Mouse (Mus musculus) thymus, adult 18-20 months (tissue): Measurements from ENCODE around the gene Psme4.
"Not testable (repeated sequence)": the region's sequence is repeated elsewhere in the genome, so short reads cannot be mapped to it uniquely, and the experiment has no call there.

Source experiments
- DNase-seq, 2 experiments: peaks; one replicate each; pipeline ENCODE4 v3.0.0; 2022; ENCODE audit warnings: mixed read lengths in 2 of 2

The Psme4 gene

GRCm38 (mm10) chr11:30771267-30771903, at the start of gene Psme4:
Gene Psme4 (plus strand): TSS chr11:30771726.
- DNase-seq, result peak; percentile 87 to 88

GRCm38 (mm10) chr11:30723438-30723837, 48.1 kb upstream of the Psme4 start:
- DNase-seq, result no peak

- DNase-seq, result no peak
These were observed 40.8 kb upstream of the Psme4 start for GRCm38 (mm10) chr11:30730721-30731120.

GRCm38 (mm10) chr11:30733376-30733775, 38.1 kb upstream of the Psme4 start:
- no peak for DNase-seq

- no peak for DNase-seq
These were observed 27.5 kb upstream of the Psme4 start for GRCm38 (mm10) chr11:30743991-30744390.

- DNase-seq, result no peak
These were observed 22.6 kb upstream of the Psme4 start for GRCm38 (mm10) chr11:30748938-30749337.

GRCm38 (mm10) chr11:30749587-30749986, 21.9 kb upstream of the Psme4 start:
- no peak for DNase-seq

- no peak for DNase-seq
These were observed 21.3 kb upstream of the Psme4 start for GRCm38 (mm10) chr11:30750039-30750823.

- DNase-seq, result no peak
These were observed 18.6 kb upstream of the Psme4 start for GRCm38 (mm10) chr11:30752956-30753355.

GRCm38 (mm10) chr11:30754486-30754854, 17.1 kb upstream of the Psme4 start:
- DNase-seq, result not testable (repeated sequence)

- DNase-seq, result no peak
These were observed 16.5 kb upstream of the Psme4 start for GRCm38 (mm10) chr11:30754855-30755530.

- no peak for DNase-seq
These were observed 10.1 kb upstream of the Psme4 start for GRCm38 (mm10) chr11:30761381-30761780.

GRCm38 (mm10) chr11:30761891-30762290, 9.6 kb upstream of the Psme4 start:
- DNase-seq, result no peak

- DNase-seq, result no peak
These were observed 6.5 kb upstream of the Psme4 start for GRCm38 (mm10) chr11:30765076-30765475.

- DNase-seq, result no peak
These were observed 709 bp upstream of the Psme4 start for GRCm38 (mm10) chr11:30770817-30771216.

- DNase-seq, result peak; percentile 22 to 31
These were observed 517 bp downstream of the Psme4 start for GRCm38 (mm10) chr11:30771904-30772581.

GRCm38 (mm10) chr11:30772777-30773417, 1.4 kb downstream of the Psme4 start:
- no peak for DNase-seq

- DNase-seq, result no peak
These were observed 3.1 kb downstream of the Psme4 start for GRCm38 (mm10) chr11:30774638-30775037.

GRCm38 (mm10) chr11:30777498-30777897, 6.0 kb downstream of the Psme4 start:
- no peak for DNase-seq

- DNase-seq, result no peak
These were observed 9.4 kb downstream of the Psme4 start for GRCm38 (mm10) chr11:30780893-30781292.

- DNase-seq, result no peak
These were observed 10.1 kb downstream of the Psme4 start for GRCm38 (mm10) chr11:30781612-30782011.

- DNase-seq, result no peak
These were observed 14.0 kb downstream of the Psme4 start for GRCm38 (mm10) chr11:30785497-30785896.
